Mouse (Mus musculus) stomach, postnatal 0 days (tissue): ENCODE results near the gene Psmb10.

ENCODE experiments used
- CTCF ChIP-seq: IDR thresholded peaks from 2 replicates; pipeline ENCODE4 v1.5.1; 2016; ENCODE audit warnings: antibody characterized with exemption, low read depth, mild to moderate bottlenecking, moderate library complexity
- EP300 ChIP-seq: optimal IDR thresholded peaks from 2 replicates; pipeline ENCODE3; 2016; ENCODE audit warnings: antibody characterized with exemption

GRCm38 (mm10) chr8:105943321-105943739 is 5.1 kb upstream of the Psmb10 start, which contains the start of gene Lcat:
- TF ChIP-seq CTCF (no peak), EP300 (no peak)
